Mouse (Mus musculus): ENCODE results near the gene A930009A15Rik.
A peak's percentile ranks its signal among the peaks of the same experiment; 100 is the strongest.

Gene A930009A15Rik

DNA sequence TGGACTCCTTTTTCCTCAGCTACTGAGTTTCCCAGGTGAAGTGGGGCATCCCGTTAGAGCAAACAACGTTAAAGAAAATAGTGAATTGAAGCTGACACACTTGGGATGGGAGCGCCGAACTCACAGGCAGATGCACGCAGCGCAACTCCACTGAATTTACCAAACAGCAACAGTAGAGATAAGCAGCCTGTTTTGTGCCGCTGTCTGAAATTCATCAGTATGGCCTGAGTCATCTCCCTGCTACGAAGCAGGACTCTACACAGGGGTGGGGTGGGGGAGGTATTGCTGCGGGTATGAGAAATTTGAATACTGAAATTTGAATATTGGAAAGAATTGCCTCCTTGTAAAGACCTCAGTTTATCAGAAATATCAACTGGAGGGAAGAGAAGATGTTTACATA is 12.2 kb downstream of the A930009A15Rik start:
- DNase-seq (ENCODE audit: low spot score), result no peak

- no peak for DNase-seq (ENCODE audit: low spot score)
Observed at GRCm38 (mm10) chr10:115583071-115583470, 13.3 kb downstream of the A930009A15Rik start.

GRCm38 (mm10) chr10:115584656-115585055 is 14.9 kb downstream of the A930009A15Rik start:
- no peak for DNase-seq (ENCODE audit: low spot score)

- DNase-seq (ENCODE audit: low spot score), result no peak
Observed at GRCm38 (mm10) chr10:115585491-115586245, 15.9 kb downstream of the A930009A15Rik start.

DNA sequence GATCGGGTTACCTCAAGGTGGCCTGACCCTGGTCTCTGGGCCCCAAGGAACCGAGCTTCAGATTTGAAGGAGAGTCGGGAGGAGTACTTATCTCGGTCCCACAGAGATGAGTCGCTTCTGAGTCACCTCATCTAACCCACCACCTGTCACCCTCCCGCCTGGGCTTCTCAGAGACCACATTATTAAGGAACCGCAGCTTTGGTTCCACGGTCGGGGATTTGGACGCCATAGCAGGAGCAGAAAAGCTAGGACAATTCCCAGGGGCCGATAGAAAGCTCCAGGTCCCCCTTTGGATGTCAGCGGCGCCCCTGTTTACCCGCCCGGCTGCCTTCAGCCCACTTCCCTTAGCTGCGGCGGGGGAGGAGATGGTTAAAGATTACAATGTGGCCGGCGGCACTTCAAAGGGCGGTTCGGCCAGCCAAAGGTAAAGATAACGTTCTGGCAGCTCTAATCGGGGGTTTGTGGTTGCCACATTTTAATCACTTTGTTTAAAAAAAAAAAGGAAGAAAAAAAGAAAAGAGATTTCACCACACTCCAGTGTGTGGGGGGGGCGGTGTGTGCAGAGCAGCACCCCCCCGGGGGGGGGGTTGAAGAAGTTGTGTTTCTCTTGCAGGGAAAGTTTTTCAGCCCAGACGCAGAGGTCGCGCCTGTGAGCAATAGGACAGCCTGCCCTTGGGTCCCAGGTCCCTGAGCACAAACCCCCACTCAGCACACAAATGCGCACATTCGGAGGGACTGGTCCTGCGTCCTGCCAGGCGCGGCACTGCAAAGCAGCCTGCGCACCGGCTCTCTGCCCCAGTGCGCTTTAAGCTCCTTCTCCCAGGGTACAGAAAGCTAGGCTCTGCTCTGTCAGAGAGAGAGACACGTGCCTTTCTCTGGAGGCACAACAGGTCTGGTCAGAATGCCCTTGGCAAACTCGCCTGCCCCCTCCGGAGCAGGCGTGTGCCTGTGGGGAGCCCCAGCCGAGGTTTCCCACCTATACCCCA is 16.8 kb downstream of the A930009A15Rik start:
- DNase-seq (ENCODE audit: low spot score), result no peak

GRCm38 (mm10) chr10:115587301-115587969 is 17.6 kb downstream of the A930009A15Rik start, which contains the start of gene Lgr5:
Lgr5 (minus strand) TSS chr10:115587780.
- no peak for DNase-seq (ENCODE audit: low spot score)

GRCm38 (mm10) chr10:115587979-115588378 is 18.2 kb downstream of the A930009A15Rik start:
- DNase-seq (ENCODE audit: low spot score), result no peak

- DNase-seq (ENCODE audit: low spot score), result no peak
Observed at GRCm38 (mm10) chr10:115593221-115593620, 23.4 kb downstream of the A930009A15Rik start.

GRCm38 (mm10) chr10:115593651-115594050 is 23.9 kb downstream of the A930009A15Rik start:
- DNase-seq (ENCODE audit: low spot score), result no peak

DNA sequence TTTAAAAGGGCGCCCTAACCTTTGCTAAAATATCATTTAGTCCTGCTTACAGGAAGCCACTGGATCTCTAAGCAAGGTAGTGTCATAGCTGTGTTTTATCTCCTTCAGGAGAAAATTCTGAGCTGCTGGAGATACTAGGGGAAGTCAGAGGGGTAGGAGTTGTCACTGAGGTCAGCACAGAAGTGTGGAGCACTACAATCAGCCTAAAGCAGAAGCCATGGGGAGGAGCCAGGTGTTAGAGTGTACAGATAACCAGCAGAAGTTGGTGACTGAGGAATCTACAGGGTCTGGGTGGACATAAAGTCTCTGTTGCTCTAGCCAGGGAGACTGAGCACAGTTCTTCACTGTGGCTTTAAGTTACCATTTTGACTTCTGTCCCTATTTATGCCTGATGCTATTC is 26.0 kb downstream of the A930009A15Rik start:
- no peak for DNase-seq (ENCODE audit: low spot score)

GRCm38 (mm10) chr10:115617456-115618287 is 47.9 kb downstream of the A930009A15Rik start:
- peak; percentile 15 for DNase-seq (ENCODE audit: low spot score)

DNA sequence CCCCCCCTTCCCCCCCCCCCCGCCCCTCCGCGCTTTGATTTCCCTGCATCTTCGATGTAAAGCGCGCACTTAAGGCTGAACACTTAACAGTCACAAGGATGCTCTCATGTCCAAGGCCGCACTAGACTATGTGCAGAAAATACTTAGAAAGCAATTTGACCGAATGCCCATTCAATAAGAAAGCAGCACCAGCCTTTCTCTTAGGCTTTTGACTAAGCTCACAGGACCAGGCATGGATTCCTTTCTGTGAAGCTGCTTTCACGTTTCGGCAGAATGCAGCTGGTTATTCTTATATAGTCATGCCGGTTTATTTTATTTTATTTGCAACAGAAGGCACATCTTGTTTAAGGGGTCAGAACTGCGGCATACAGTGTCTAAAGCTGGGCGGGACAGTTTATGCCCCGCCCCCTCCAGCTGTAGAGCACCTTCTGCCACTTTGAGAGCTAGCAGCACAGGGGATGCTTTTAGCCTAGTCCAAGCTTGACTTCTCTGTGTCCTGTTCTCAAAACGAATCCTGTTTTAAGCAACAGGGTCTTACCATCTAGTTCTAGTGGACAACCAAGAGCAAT is 48.6 kb downstream of the A930009A15Rik start:
- DNase-seq (ENCODE audit: low spot score), result no peak

- no peak for DNase-seq (ENCODE audit: low spot score)
Observed at GRCm38 (mm10) chr10:115623481-115623880, 53.7 kb downstream of the A930009A15Rik start.

DNA sequence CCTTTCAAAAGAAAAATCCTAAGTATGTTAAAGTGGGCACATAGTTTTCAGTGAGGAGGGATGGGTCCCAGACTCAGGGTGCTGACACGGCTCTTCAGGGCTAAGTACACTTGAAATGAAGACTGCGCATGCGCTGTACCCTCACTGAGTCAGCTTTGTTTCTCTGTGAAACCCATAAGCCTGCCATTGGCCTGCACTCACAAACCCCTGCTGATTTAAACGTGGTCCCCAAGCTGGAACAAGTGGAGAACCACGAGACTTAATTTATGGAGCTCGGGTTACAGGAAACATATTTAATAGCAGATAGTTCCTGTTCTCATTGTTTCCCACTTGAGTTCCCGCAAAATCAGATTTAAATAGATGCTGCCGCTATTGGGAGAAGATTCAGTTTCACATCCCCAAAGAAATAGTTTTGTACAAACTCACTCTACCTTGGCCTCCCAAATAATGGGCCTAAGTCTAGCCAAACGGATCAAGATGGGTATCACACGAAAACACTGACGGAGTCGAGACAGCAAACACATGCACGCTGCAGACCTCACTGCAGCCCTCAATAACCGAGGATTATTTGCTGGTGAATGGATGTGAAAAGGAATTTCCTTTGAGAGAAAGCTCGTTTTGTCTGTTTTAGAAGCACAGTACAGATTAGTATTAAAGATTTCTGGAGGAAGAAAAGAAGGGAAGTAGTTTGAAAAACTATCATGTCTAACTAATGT is 54.3 kb downstream of the A930009A15Rik start:
- DNase-seq (ENCODE audit: low spot score), result no peak

- no peak for DNase-seq (ENCODE audit: low spot score)
Observed at GRCm38 (mm10) chr10:115624957-115625356, 55.2 kb downstream of the A930009A15Rik start.

DNA sequence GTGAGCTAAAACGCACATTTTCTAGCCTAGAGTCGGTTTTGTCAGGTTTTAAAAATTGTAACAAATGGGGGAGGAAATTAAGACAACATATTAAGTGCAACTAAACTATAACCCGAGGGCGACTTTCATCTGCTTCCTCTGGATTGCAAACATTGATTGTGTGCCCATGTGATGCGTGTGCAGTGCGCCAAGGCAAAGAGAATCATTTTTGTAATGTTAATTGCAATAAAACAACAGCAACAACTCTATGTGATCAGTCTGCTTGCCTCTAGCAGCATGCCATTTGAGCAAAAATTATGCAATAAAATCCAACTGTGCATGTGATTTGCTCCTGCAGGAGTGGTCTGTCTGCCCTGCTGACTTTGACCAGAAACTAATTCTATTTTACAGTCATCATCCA is 56.9 kb downstream of the A930009A15Rik start:
- no peak for DNase-seq (ENCODE audit: low spot score)

All from ovary, postnatal 14 days (tissue).